Mouse (Mus musculus): ENCODE data around the gene Ttyh3.

DNA sequence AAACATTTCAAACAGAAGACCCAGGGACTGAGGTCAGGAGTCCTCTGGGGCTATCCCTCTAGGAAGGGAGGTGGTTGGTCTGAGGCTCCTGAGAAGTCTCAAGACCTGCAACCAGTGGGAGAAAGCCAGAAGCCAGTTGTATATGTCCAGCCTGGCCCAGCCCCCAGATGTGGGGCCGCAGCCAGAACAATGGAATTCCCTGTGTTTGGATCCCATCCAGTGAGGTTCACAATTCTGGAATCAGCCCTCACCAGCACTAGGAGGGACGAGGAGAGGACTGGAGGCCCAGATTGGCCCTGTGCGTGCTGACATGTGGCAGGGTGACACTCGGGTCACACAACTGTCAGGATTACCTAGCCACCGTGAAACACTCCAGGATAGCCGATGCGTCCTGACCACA lies 3.8 kb upstream of the Ttyh3 start:
- TF ChIP-seq CTCF (IDR thresholded peaks at IDR 0.05) (no peak), EP300 (IDR thresholded peaks at IDR 0.05) (no peak)

All from lung, postnatal 0 days (tissue).